Mouse (Mus musculus): Measurements from ENCODE around the gene Mafg.
"Not testable (repeated sequence)": the region's sequence is repeated elsewhere in the genome, so short reads cannot be mapped to it uniquely, and the experiment has no call there.

Gene Mafg

GRCm38 (mm10) chr11:120633520-120634343 lies at the start of gene Mafg:
Gene Mafg, minus strand, starts transcription at chr11:120633600.
- DNase-seq (ENCODE audit: low spot score in 2 of 2): peak; percentile 87 to 94

DNA sequence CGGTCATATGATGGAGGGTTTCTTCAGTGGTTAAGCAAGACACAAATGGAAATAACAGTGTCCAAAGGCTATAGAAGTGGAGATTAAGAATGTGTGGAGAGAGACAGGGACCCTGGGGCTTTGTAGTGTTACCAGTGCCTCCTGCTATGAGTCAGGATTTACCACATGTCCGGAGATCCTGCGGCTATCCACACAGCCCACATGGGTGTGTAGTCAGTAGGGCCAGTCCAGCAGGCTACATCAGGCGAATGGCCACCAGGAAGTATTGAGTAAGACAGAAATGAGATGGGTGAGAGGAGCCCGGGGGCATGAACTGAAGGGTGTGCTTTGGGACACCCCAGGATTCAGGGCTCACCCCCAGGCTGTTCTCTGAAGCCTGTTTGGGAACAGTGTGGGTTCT lies 49.3 kb upstream of the Mafg start:
- DNase-seq (ENCODE audit: low spot score in 2 of 2): no peak

DNA sequence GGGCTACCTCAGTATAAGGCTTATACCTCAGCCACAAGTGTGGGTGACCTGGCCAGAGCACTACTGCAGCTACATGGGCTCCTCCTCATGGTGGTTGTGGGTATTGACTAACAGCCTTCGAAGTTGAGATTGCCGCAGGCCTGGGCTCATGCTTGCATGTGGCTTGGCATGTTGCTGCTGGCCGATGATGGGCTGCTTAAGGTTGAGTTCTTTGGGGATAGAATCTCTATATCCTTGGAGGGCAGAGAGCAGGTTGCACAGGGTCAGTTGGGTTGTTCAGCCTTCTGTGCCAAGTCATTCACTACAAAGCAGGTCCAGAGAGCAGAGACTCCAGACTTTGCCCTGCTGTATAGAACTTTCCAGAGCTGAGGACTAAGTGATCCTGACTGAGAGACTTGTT lies 46.5 kb upstream of the Mafg start:
- DNase-seq (ENCODE audit: low spot score in 2 of 2): no peak

GRCm38 (mm10) chr11:120676951-120677350 lies 43.6 kb upstream of the Mafg start:
- no peak for DNase-seq (ENCODE audit: low spot score in 2 of 2)

- not testable (repeated sequence) for DNase-seq (ENCODE audit: low spot score in 2 of 2)
Observed at GRCm38 (mm10) chr11:120675875-120676274, 42.5 kb upstream of the Mafg start.

GRCm38 (mm10) chr11:120673594-120674122 lies 40.3 kb upstream of the Mafg start:
- DNase-seq (ENCODE audit: low spot score in 2 of 2): no peak

GRCm38 (mm10) chr11:120672687-120673593 lies 39.5 kb upstream of the Mafg start, which contains the start of gene Aspscr1:
Gene Aspscr1, plus strand, starts transcription at chr11:120672973.
- peak; percentile 94 to 95 for DNase-seq (ENCODE audit: low spot score in 2 of 2)

- no peak for DNase-seq (ENCODE audit: low spot score in 2 of 2)
Observed at GRCm38 (mm10) chr11:120666617-120667016, 33.2 kb upstream of the Mafg start.

DNA sequence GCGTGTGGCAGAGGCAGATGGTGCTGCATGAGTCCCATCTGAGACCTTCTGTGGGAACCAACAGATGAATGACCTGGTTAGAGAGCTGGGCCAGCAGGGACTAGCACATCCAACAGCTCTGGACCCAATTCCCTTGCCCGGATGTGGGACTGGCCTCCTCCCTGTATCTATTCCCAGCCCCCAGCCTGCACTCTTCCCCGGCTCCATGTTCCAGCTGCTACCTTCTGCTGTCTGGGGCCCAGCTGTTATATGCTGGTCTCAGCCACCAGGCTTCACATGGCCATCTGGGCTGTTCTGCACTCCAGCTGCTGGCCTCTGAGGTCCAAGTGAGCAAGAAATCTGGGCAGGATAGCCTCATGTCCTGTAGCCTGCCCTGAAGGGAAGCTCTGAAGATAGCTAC lies 32.0 kb upstream of the Mafg start:
- no peak for DNase-seq (ENCODE audit: low spot score in 2 of 2)

DNA sequence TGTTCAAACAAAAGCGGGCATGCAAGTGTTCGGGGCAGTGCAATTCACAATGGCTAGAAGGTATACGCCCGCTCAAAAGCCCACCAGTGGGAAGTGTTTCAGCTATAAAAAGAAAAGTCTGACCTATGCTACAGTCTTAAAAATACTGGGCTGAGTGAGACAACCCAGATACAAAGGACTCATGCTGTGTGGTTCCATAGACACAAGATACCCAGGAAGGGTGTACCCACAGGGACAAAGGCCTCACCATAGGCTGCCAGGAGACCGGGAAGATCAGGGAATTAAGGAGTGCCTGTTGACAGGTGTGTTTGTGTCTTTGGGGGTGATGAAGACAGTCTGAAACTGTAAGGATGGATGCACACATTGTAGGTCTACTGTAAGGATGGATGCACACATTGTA lies 30.3 kb upstream of the Mafg start:
- DNase-seq (ENCODE audit: low spot score in 2 of 2): no peak

DNA sequence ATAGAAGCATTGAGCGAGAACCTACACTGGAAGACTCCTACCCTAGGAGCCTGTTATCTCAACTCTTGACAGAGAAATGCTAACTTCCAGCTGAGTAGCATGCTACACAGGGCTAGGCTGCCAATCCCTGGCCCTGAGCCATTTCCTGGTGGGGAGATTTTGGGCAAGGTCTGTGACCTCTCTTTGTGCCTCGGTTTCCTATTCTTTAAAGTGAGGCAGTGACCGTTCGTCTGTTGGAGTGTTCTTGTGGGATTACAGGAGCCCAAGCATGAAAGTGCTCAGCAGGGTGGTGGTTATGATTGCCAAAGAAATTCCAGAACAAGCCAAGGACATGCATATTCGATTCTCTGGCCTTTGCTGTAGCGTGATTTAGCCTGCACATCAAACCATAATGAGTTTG lies 29.4 kb upstream of the Mafg start:
- no peak for DNase-seq (ENCODE audit: low spot score in 2 of 2)

- no peak for DNase-seq (ENCODE audit: low spot score in 2 of 2)
Observed at GRCm38 (mm10) chr11:120661076-120661460, 27.7 kb upstream of the Mafg start, which contains the start of gene Notum. Gene Notum, minus strand, starts transcription at chr11:120661175.

GRCm38 (mm10) chr11:120660301-120661075 lies 27.1 kb upstream of the Mafg start:
- no peak for DNase-seq (ENCODE audit: low spot score in 2 of 2)

GRCm38 (mm10) chr11:120659509-120660300 lies 26.3 kb upstream of the Mafg start:
- DNase-seq (ENCODE audit: low spot score in 2 of 2): no peak

DNA sequence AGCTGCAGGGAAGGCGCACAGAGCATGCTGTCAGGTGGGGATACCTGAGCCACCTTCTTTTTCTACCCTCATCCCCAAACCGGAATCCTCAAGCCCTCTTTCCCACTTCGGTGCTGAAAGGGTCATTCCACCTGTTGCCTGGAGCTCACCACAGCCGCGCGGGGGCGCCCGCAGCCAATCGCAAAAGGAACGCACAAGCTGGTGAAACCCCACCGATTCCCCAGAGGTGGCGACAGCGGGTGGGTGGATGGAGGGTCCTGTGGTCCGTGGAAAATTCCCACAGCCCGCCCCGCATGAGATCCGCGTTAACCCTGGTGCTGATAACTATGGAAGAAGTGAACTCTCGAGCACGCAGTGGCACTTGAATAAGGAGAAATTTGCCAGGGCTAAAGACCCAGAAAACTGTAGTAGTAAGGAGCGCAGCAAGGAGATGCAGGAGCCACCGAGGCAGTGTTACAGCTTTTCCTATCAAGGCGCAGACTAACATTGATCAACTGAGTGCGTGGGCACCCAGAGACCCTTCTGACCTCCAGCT lies 25.5 kb upstream of the Mafg start:
- peak; percentile 74 to 75 for DNase-seq (ENCODE audit: low spot score in 2 of 2)

GRCm38 (mm10) chr11:120657301-120657700 lies 23.9 kb upstream of the Mafg start:
- no peak for DNase-seq (ENCODE audit: low spot score in 2 of 2)

GRCm38 (mm10) chr11:120654741-120655140 lies 21.3 kb upstream of the Mafg start:
- DNase-seq (ENCODE audit: low spot score in 2 of 2): no peak

- DNase-seq (ENCODE audit: low spot score in 2 of 2): no peak
Observed at GRCm38 (mm10) chr11:120651872-120652271, 18.5 kb upstream of the Mafg start.

DNA sequence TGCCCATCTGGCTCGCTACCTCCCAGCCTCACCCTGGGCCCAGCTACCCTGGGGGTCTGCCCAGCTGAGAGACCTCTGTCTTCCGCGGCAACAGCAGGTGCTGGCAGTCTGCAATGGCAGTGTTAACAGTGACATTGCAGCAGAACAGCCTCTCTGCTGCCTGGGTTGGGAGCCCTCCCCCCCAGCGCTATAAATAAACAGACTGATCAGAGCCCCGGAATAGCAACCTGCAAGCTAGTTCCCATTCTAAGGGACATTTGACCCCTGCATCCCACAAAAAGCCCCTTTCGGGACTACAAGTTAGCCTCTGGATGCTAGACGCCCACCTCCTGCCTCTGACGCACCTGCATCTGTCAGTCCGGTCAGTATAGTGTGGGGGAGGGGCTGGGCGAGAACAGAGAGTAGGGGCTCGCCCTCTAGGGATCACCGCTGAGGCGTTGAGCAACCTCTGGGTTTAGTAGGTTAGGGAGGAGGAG lies 14.6 kb upstream of the Mafg start, which contains the start of gene Myadml2:
Gene Myadml2, minus strand, starts transcription at position 158 of the 476 bp plus-strand sequence.
- DNase-seq (ENCODE audit: low spot score in 2 of 2): peak in 1 of 2 experiments; percentile 20

All from urinary bladder, postnatal 36 days (tissue).